ENCODE assay signal across 30 mouse cellular contexts in genomic region chr2:163947976-163948375, GRCm38 (mm10). TPM values are rescaled to one million over a fixed set of nuclear protein-coding genes. Genes with fewer than 3 reads are reported as not detected.
A peak's percentile ranks its signal among the peaks of the same experiment; 100 is the strongest.
DNase-seq lines count a peak whose midpoint lies in the region; ATAC-seq and TF ChIP-seq lines count a peak whose summit lies in the region.
"Had no signal": no experiment of that assay in that cellular context is flagged by ENCODE, and none has a peak within 500 bp of the region (broad histone marks: within the 10 kb centered on the region; RNA-seq: fewer than 3 reads in every experiment).

No protein-coding gene starts in this region.

- H3K36me3 ChIP-seq in intestine, embryonic 15.5 days, result no peaks in the 10 kb centered on the region
- H3K36me3 ChIP-seq: embryonic facial prominence, embryonic 12.5 days; heart, embryonic 10.5 days; hindbrain, embryonic 15.5 days; limb, embryonic 12.5 days; midbrain, embryonic 15.5 days; neural tube, embryonic 12.5 days had no signal

- H3K9ac ChIP-seq in intestine, embryonic 15.5 days, result no peak overlapping the region
- H3K9ac ChIP-seq: embryonic facial prominence, embryonic 12.5 days; forebrain, embryonic 13.5 days; hindbrain, embryonic 15.5 days; limb, embryonic 12.5 days; liver, postnatal 0 days; midbrain, embryonic 15.5 days; neural tube, embryonic 12.5 days had no signal

- no peak for TF ChIP-seq CTCF in cerebellum, adult 2 months (IDR thresholded peaks at IDR 0.05; ENCODE audit: borderline replicate concordance, insufficient read depth, low read depth, low read length)

- TF ChIP-seq POLR2A in cerebellum, adult 2 months (IDR thresholded peaks at IDR 0.05; ENCODE audit: borderline replicate concordance, insufficient read depth, low read length), result no peak

- intact Hi-C loops in left cerebral cortex, postnatal 10 days (cut with DNase I), result no loop called here

- no peak overlapping the region for H3K4me2 ChIP-seq in intestine, embryonic 15.5 days (replicated peaks)
- H3K4me2 ChIP-seq: embryonic facial prominence, embryonic 12.5 days; forebrain, embryonic 13.5 days; hindbrain, embryonic 15.5 days; limb, embryonic 12.5 days; liver, embryonic 11.5 days; midbrain, embryonic 15.5 days; neural tube, embryonic 12.5 days had no signal

- no peaks in the 10 kb centered on the region for H3K27me3 ChIP-seq in cerebellum, adult 2 months (ENCODE audit: control insufficient read depth, insufficient read depth, low read length)
- no peaks in the 10 kb centered on the region for H3K27me3 ChIP-seq in intestine, embryonic 15.5 days (replicated peaks)
- H3K27me3 ChIP-seq: forebrain, embryonic 13.5 days; hindbrain, embryonic 15.5 days; midbrain, embryonic 15.5 days; neural tube, embryonic 12.5 days had no signal

- DNase-seq in ES-CJ7 (ENCODE audit: low read depth, low spot score) (peak; percentile 13), R1 (ENCODE audit: low read depth, low spot score) (peak; percentile 44)
- peak; percentile 75 to 88 for DNase-seq in cerebellum, adult 2 months
- peak; percentile 80 to 84 for DNase-seq in cerebellum, postnatal 25 days
- DNase-seq in spleen, postnatal 36 days (ENCODE audit: low spot score in 2 of 2), result no peak
- no peak for DNase-seq in left cerebral cortex, postnatal 10 days (ENCODE audit: extremely low spot score in 1 of 2, low spot score in 2 of 2)
- DNase-seq: adrenal gland, adult 8-10 months; kidney, adult 8-10 months; kidney, postnatal 25 days; liver, postnatal 0 days; retina, postnatal 1 day; right cerebral cortex, postnatal 25 days; spleen, adult 18-20 months; thymus, adult 2 months had no signal

- no peak overlapping the region for H3K4me3 ChIP-seq in cerebellum, adult 2 months (replicated peaks; ENCODE audit: insufficient read depth, low read depth, low read length)
- no peak overlapping the region for H3K4me3 ChIP-seq in intestine, embryonic 15.5 days (replicated peaks)
- H3K4me3 ChIP-seq: embryonic facial prominence, embryonic 12.5 days; erythroblast, embryonic 14.5 days; forebrain, embryonic 13.5 days; heart, embryonic 10.5 days; hindbrain, embryonic 15.5 days; layer of hippocampus, adult 2 months; limb, embryonic 12.5 days; midbrain, embryonic 15.5 days; neural tube, embryonic 12.5 days had no signal

- WGBS in cerebellum, adult 2 months, result 24% methylated on average over 7 of the region's 7 CpGs
- 73% methylated on average over 7 of the region's 7 CpGs for WGBS in intestine, embryonic 15.5 days

- ATAC-seq in intestine, embryonic 15.5 days, result no peak
- ATAC-seq: activated CD4-positive, CD25-positive, alpha-beta regulatory T cell, adult 4 months; forebrain, embryonic 13.5 days; liver, postnatal 0 days; lung, postnatal 0 days; midbrain, embryonic 15.5 days had no signal

- H3K4me1 ChIP-seq in cerebellum, adult 2 months (ENCODE audit: control insufficient read depth, insufficient read depth, low read length), result peaks cover 20% of the 10 kb centered on the region
- H3K4me1 ChIP-seq in intestine, embryonic 15.5 days (replicated peaks), result no peaks in the 10 kb centered on the region
- H3K4me1 ChIP-seq: embryonic facial prominence, embryonic 12.5 days; forebrain, embryonic 13.5 days; hindbrain, embryonic 15.5 days; limb, embryonic 12.5 days; midbrain, embryonic 15.5 days; neural tube, embryonic 12.5 days had no signal

- 0 out of 2 replicates have a peak overlapping the region, but pooled peaks have one; percentile 29 for H3K27ac ChIP-seq in cerebellum, adult 2 months (ENCODE audit: insufficient read depth, low read length)
- no peak overlapping the region for H3K27ac ChIP-seq in intestine, embryonic 15.5 days
- H3K27ac ChIP-seq: embryonic facial prominence, embryonic 12.5 days; forebrain, embryonic 13.5 days; heart, embryonic 10.5 days; hindbrain, embryonic 15.5 days; layer of hippocampus, adult 2 months; limb, embryonic 12.5 days; macrophage; midbrain, embryonic 15.5 days; neural tube, embryonic 12.5 days had no signal

- no peaks in the 10 kb centered on the region for H3K9me3 ChIP-seq in intestine, embryonic 15.5 days
- H3K9me3 ChIP-seq: embryonic facial prominence, embryonic 12.5 days; forebrain, embryonic 13.5 days; heart, embryonic 10.5 days; hindbrain, embryonic 15.5 days; limb, embryonic 12.5 days; midbrain, embryonic 15.5 days; neural tube, embryonic 12.5 days had no signal

RNA-seq across cellular contexts. Expression of gene Rims4, which starts 29.5 kb away (rescaled TPM):
- 30.3 and 35.1 TPM in 2 replicates for polyA plus RNA-seq in cerebellum, adult 2 months (2012; rRNA removed)
- 100 to 1,000 TPM; 105 to 112 TPM for total RNA-seq in left cerebral cortex, postnatal 10 days (2021)
- polyA plus RNA-seq in intestine, embryonic 15.5 days (2015; fragmentation: Nextera tagmentation; extraction: Ambion mirVana), result 0.90 and 1.3 TPM in 2 replicates
- total RNA-seq: hematopoietic stem cell, adult 5-6 weeks had no signal
- polyA plus RNA-seq: activated CD4-positive, CD25-positive, alpha-beta regulatory T cell, adult 4 months; C2C12; erythroblast, embryonic 14.5 days; macrophage had no signal

RNA-seq across cellular contexts. Expression of gene Ywhab, which starts 46.8 kb away (rescaled TPM):
- polyA plus RNA-seq in cerebellum, adult 2 months (2012; rRNA removed), result 231 and 250 TPM in 2 replicates
- 100 to 1,000 TPM; 570 to 572 TPM for total RNA-seq in left cerebral cortex, postnatal 10 days (2021)
- polyA plus RNA-seq in intestine, embryonic 15.5 days (2015; fragmentation: Nextera tagmentation; extraction: Ambion mirVana), result 269 and 298 TPM in 2 replicates

Comparison
In these comparisons a context has a peak if more than half of its experiments do, and no peak if none do; other contexts are left out.
1. DNase-seq: peak in ES-CJ7 (single experiment), R1 (single experiment), cerebellum, adult 2 months (2 of 2) and cerebellum, postnatal 25 days (2 of 2); none in spleen, postnatal 36 days (0 of 2) and left cerebral cortex, postnatal 10 days (0 of 2).
2. RNA of gene Rims4, which starts 29.5 kb away (polyA plus RNA-seq): 30.3 to 35.1 TPM in cerebellum, adult 2 months; 0.90 to 1.3 TPM in intestine, embryonic 15.5 days; every median in the first group is over 10 times any median in the second.